In genomic region chr17:25823452-25823851, GRCm38 (mm10) we compare ENCODE assay signal across 8 mouse cellular contexts. TPM values are rescaled to one million over a fixed set of nuclear protein-coding genes. Genes with fewer than 3 reads are reported as not detected.
DNase-seq lines count a peak whose midpoint lies in the region; ATAC-seq and TF ChIP-seq lines count a peak whose summit lies in the region.

Gene Wdr24, plus strand, starts transcription at chr17:25823627.

- under 1% methylated on average over 18 of the region's 18 CpGs for WGBS in intestine, embryonic 16.5 days
- WGBS in midbrain, embryonic 10.5 days: under 1% methylated on average over 18 of the region's 18 CpGs
- WGBS in spleen, adult 2 months: under 1% methylated on average over 18 of the region's 18 CpGs

- peak within 1 kb of the TSS; percentile 43 for H3K27ac ChIP-seq in intestine, embryonic 16.5 days (ENCODE audit: low read length)
- peak within 1 kb of the TSS; percentile 82 for H3K27ac ChIP-seq in midbrain, embryonic 10.5 days (replicated peaks)
- peak within 1 kb of the TSS; percentile 50 for H3K27ac ChIP-seq in spleen, adult 2 months (ENCODE audit: insufficient read depth, low read length)

- H3K4me3 ChIP-seq in intestine, embryonic 16.5 days (ENCODE audit: low read length): peak within 1 kb of the TSS; percentile 53
- H3K4me3 ChIP-seq in midbrain, embryonic 10.5 days: peak within 1 kb of the TSS; percentile 89
- peak within 1 kb of the TSS; percentile 85 for H3K4me3 ChIP-seq in spleen, adult 2 months (ENCODE audit: extremely low read depth, insufficient read depth, insufficient read length)

- peaks cover 24% of the 10 kb centered on the region for H3K4me1 ChIP-seq in intestine, embryonic 16.5 days (ENCODE audit: control insufficient read depth, insufficient read depth, low read length)
- H3K4me1 ChIP-seq in midbrain, embryonic 10.5 days: peaks cover 65% of the 10 kb centered on the region
- peaks cover 14% of the 10 kb centered on the region for H3K4me1 ChIP-seq in spleen, adult 2 months (ENCODE audit: control insufficient read depth, insufficient read depth, insufficient read length)

- peaks cover 23% of the 10 kb centered on the region for H3K27me3 ChIP-seq in intestine, embryonic 16.5 days (replicated peaks; ENCODE audit: control insufficient read depth, insufficient read depth, low read length)
- peaks cover 29% of the 10 kb centered on the region for H3K27me3 ChIP-seq in midbrain, embryonic 10.5 days (ENCODE audit: low read depth, poor library complexity, severe bottlenecking)
- H3K27me3 ChIP-seq in spleen, adult 2 months (ENCODE audit: control insufficient read depth, insufficient read depth, low read length): peaks cover 3% of the 10 kb centered on the region

- peak; percentile 50; the same call in 1 of the 2 replicates for ATAC-seq in intestine, embryonic 16.5 days

- peak within 1 kb of the TSS; percentile 73 for H3K9ac ChIP-seq in intestine, embryonic 16.5 days (ENCODE audit: low read depth, low read length)

- intact Hi-C loops in left cerebral cortex, postnatal 36 days (cut with DNase I): no loop called here

- peak; percentile 64 for DNase-seq in ovary, postnatal 36 days (ENCODE audit: low spot score)
- DNase-seq in ovary, postnatal 14 days (ENCODE audit: low spot score): no peak
- peak; percentile 61 to 79 for DNase-seq in cerebellum, postnatal 4 days (ENCODE audit: low spot score in 2 of 2)
- DNase-seq in gonadal fat pad, adult 2 months (ENCODE audit: low read depth): no peak
- DNase-seq in left cerebral cortex, postnatal 36 days (ENCODE audit: low spot score in 2 of 2): peak; percentile 73 to 81
- peak; percentile 73 for DNase-seq in midbrain, embryonic 10.5 days (ENCODE audit: low spot score)
- peak; percentile 69 to 86 for DNase-seq in spleen, adult 2 months (ENCODE audit: low read depth in 1 of 2, low spot score in 2 of 2)

- no peaks in the 10 kb centered on the region for H3K9me3 ChIP-seq in intestine, embryonic 16.5 days (ENCODE audit: control insufficient read depth, low read length)
- no peaks in the 10 kb centered on the region for H3K9me3 ChIP-seq in midbrain, embryonic 10.5 days (replicated peaks)

- peaks cover 5% of the 10 kb centered on the region for H3K36me3 ChIP-seq in intestine, embryonic 16.5 days (ENCODE audit: control insufficient read depth, insufficient read depth, low read length)
- peaks cover 44% of the 10 kb centered on the region for H3K36me3 ChIP-seq in midbrain, embryonic 10.5 days
- H3K36me3 ChIP-seq in spleen, adult 2 months (ENCODE audit: control insufficient read depth, insufficient read depth, low read length): peaks cover 4% of the 10 kb centered on the region; the same call in 1 of the 2 replicates

- no peak for TF ChIP-seq CTCF in spleen, adult 2 months (IDR thresholded peaks at IDR 0.05; ENCODE audit: extremely low read depth, insufficient read depth, insufficient read length, insufficient replicate concordance)

- TF ChIP-seq POLR2A in spleen, adult 2 months (IDR thresholded peaks at IDR 0.05; ENCODE audit: low read depth, low read length): peak; percentile 60; the same call in 1 of the 2 replicates

- H3K4me2 ChIP-seq in intestine, embryonic 16.5 days (ENCODE audit: low read depth, low read length): peak within 1 kb of the TSS; percentile 92

RNA-seq across cellular contexts. Expression of gene Wdr24, which starts in this region (rescaled TPM):
- polyA plus RNA-seq in gonadal fat pad, adult 2 months (2012; rRNA removed): 32.1 and 36.4 TPM in 2 replicates
- polyA plus RNA-seq in intestine, embryonic 16.5 days (2015; fragmentation: Nextera tagmentation; extraction: Ambion mirVana): 23.4 and 25.5 TPM in 2 replicates
- 10 to 100 TPM; 23.9 to 26.5 TPM for total RNA-seq in left cerebral cortex, postnatal 36 days (2021)
- 31.7 and 32.2 TPM in 2 replicates for polyA plus RNA-seq in midbrain, embryonic 10.5 days (2016; fragmentation: Nextera tagmentation; extraction: Ambion mirVana)
- 33.6 and 38.6 TPM in 2 replicates for polyA plus RNA-seq in spleen, adult 2 months (2012; rRNA removed)

Comparison
In these comparisons a context has a peak if more than half of its experiments do, and no peak if none do; other contexts are left out.
1. DNase-seq: peak in ovary, postnatal 36 days (single experiment), cerebellum, postnatal 4 days (2 of 2), left cerebral cortex, postnatal 36 days (2 of 2), midbrain, embryonic 10.5 days (single experiment) and spleen, adult 2 months (2 of 2); none in ovary, postnatal 14 days (single experiment) and gonadal fat pad, adult 2 months (single experiment).
2. Peak in every context shown above with its lines, with median percentiles within 50 percentile points of each other: H3K27ac ChIP-seq and H3K4me3 ChIP-seq.